Mouse (Mus musculus) heart, adult 2 months (tissue): ENCODE measurements at regions not wholly inside any gene's neighbourhood (a gene's known extent, or its start where the extent isn't known, plus 50 kb on each side); places are given as distances from the start of the nearest gene placed in this dataset.
A peak's percentile ranks its signal among the peaks of the same experiment; 100 is the strongest.

Experiments used
- DNase-seq, 2 experiments: peaks; one replicate each; pipeline ENCODE4 v3.0.0; 2021
- H3K27ac ChIP-seq: fragments of 200-600 bp; 2 replicates; pipeline ENCODE4 v1.8.1; 2022
- H3K27me3 ChIP-seq: fragments of 200-500 bp; 2 replicates; pipeline ENCODE4 v1.6.1; 2012; ENCODE audit warnings: mild to moderate bottlenecking, low read length, inconsistent platforms, mixed read lengths; ENCODE audit not compliant: control insufficient read depth, insufficient read depth
- H3K36me3 ChIP-seq: fragments of 200-500 bp; 2 replicates; pipeline ENCODE4 v1.6.1; 2012; ENCODE audit warnings: low read length, inconsistent platforms; ENCODE audit not compliant: control insufficient read depth, insufficient read depth
- H3K4me1 ChIP-seq: fragments of 200-500 bp; 2 replicates; pipeline ENCODE4 v1.6.1; 2011; ENCODE audit warnings: low read length; ENCODE audit not compliant: control insufficient read depth, insufficient read depth
- H3K4me3 ChIP-seq: fragments of 200-600 bp; 2 replicates; pipeline ENCODE4 v1.8.1; 2022
- H3K79me2 ChIP-seq: fragments of 200-500 bp; replicated peaks from 2 replicates; pipeline ENCODE4 v1.6.1; 2012; ENCODE audit warnings: mild to moderate bottlenecking, inconsistent platforms, low read length, moderate library complexity, mixed read lengths; ENCODE audit not compliant: control insufficient read depth, insufficient read depth
- H3K9ac ChIP-seq: fragments of 200-500 bp; 2 replicates; pipeline ENCODE4 v1.6.1; 2012; ENCODE audit warnings: low read depth, mild to moderate bottlenecking, control low read depth, inconsistent platforms, low read length, mixed read lengths
- CTCF ChIP-seq: fragments of 200-600 bp; IDR thresholded peaks from 2 replicates; pipeline ENCODE4 v1.8.1; 2022; ENCODE audit warnings: antibody characterized with exemption, mild to moderate bottlenecking, moderate library complexity
- EP300 ChIP-seq: fragments of 200-500 bp; IDR thresholded peaks from 2 replicates; pipeline ENCODE4 v1.6.1; 2011; ENCODE audit warnings: low read depth, low read length, control low read depth; ENCODE audit not compliant: insufficient read depth
- POLR2A ChIP-seq: fragments of 200-500 bp; IDR thresholded peaks from 2 replicates; pipeline ENCODE4 v1.6.1; 2011; ENCODE audit warnings: mild to moderate bottlenecking, low read depth, low read length, control low read depth; ENCODE audit not compliant: insufficient read depth
- WGBS: fragments of 180-500 bp; shearing (Covaris S2); methylation state at CpG from one replicate; pipeline ENCODE4 v1.1.7; 2018; 5-methylcytosine and 5-hydroxymethylcytosine counted together
- intact Hi-C: fragments of 180-260 bp; cut with DNase I; formaldehyde crosslinking; loops from one replicate; pipeline ENCODE4 v1.15.1; 2025

GRCm38 (mm10) chr3:143742786-143743571 lies 462.0 kb downstream of the Lmo4 start:
- DNase-seq = peak in 1 of 2 experiments; percentile 4
- no peaks in the 10 kb centered on the region for H3K4me1 ChIP-seq
- H3K36me3 ChIP-seq = no peaks in the 10 kb centered on the region
- no peak overlapping the region for H3K9ac ChIP-seq
- H3K27me3 ChIP-seq = no peaks in the 10 kb centered on the region
- 74% methylated on average over 17 of the region's 17 CpGs for WGBS
- TF ChIP-seq CTCF (no peak), EP300 (no peak), POLR2A (no peak)
- H3K4me3 ChIP-seq = no peak overlapping the region
- H3K79me2 ChIP-seq = no peaks in the 10 kb centered on the region
- H3K27ac ChIP-seq = no peak overlapping the region
- intact Hi-C loops = no loop called here

GRCm38 (mm10) chr3:143738676-143739075 lies 466.3 kb downstream of the Lmo4 start:
- TF ChIP-seq POLR2A (no peak), CTCF (no peak), EP300 (no peak)
- intact Hi-C loops = no loop called here
- Histone ChIP-seq H3K27ac (no peak overlapping the region), H3K27me3 (no peaks in the 10 kb centered on the region), H3K4me1 (no peaks in the 10 kb centered on the region), H3K36me3 (no peaks in the 10 kb centered on the region), H3K4me3 (no peak overlapping the region), H3K9ac (no peak overlapping the region), H3K79me2 (no peaks in the 10 kb centered on the region)
- no peak for DNase-seq
- 72% methylated on average over 3 of the region's 3 CpGs for WGBS

- no peak for DNase-seq
- H3K27ac ChIP-seq = no peak overlapping the region
- H3K4me1 ChIP-seq = no peaks in the 10 kb centered on the region
- no peak overlapping the region for H3K9ac ChIP-seq
- intact Hi-C loops = no loop called here
- WGBS = 82% methylated on average over 6 of the region's 6 CpGs
- no peaks in the 10 kb centered on the region for H3K36me3 ChIP-seq
- H3K27me3 ChIP-seq = no peaks in the 10 kb centered on the region
- TF ChIP-seq EP300 = no peak
- TF ChIP-seq CTCF = no peak
- no peak for TF ChIP-seq POLR2A
- H3K4me3 ChIP-seq = no peak overlapping the region
- H3K79me2 ChIP-seq = no peaks in the 10 kb centered on the region
These were observed 467.2 kb downstream of the Lmo4 start for GRCm38 (mm10) chr3:143737844-143738243.

GRCm38 (mm10) chr3:143736651-143737398 lies 468.2 kb downstream of the Lmo4 start:
- no peaks in the 10 kb centered on the region for H3K36me3 ChIP-seq
- H3K4me1 ChIP-seq = no peaks in the 10 kb centered on the region
- WGBS = 74% methylated on average over 6 of the region's 6 CpGs
- no peak overlapping the region for H3K27ac ChIP-seq
- intact Hi-C loops = no loop called here
- no peaks in the 10 kb centered on the region for H3K27me3 ChIP-seq
- TF ChIP-seq CTCF (no peak), POLR2A (no peak), EP300 (no peak)
- H3K79me2 ChIP-seq = no peaks in the 10 kb centered on the region
- no peak for DNase-seq
- no peak overlapping the region for H3K4me3 ChIP-seq
- H3K9ac ChIP-seq = no peak overlapping the region

- H3K27ac ChIP-seq = no peak overlapping the region
- intact Hi-C loops = no loop called here
These were observed 470.2 kb downstream of the Lmo4 start for GRCm38 (mm10) chr3:143734791-143735190.

More at GRCm38 (mm10) chr3:143734791-143735190, 470.2 kb downstream of the Lmo4 start:
- 66% methylated on average over 2 of the region's 2 CpGs for WGBS
- TF ChIP-seq POLR2A (no peak), EP300 (no peak), CTCF (no peak)
- Histone ChIP-seq H3K36me3 (no peaks in the 10 kb centered on the region), H3K4me1 (no peaks in the 10 kb centered on the region), H3K4me3 (no peak overlapping the region), H3K79me2 (no peaks in the 10 kb centered on the region), H3K9ac (no peak overlapping the region), H3K27me3 (no peaks in the 10 kb centered on the region)
- no peak for DNase-seq
